Mouse (Mus musculus): ENCODE data around the gene Pygm. TPM values are rescaled to one million over a fixed set of nuclear protein-coding genes. Genes with fewer than 3 reads are reported as not detected.

Pygm gene
- polyA plus RNA-seq, 1 experiment from 2014 or later: 9.3 TPM

GRCm38 (mm10) chr19:6347615-6348014 lies 36.6 kb upstream of the Pygm start:
- Histone ChIP-seq H3K4me1 (ENCODE audit: control insufficient read depth, insufficient read depth, low read length) (0 out of 2 replicates have a peak, but pooled peaks cover 7% of the 10 kb centered on the region), H3K27me3 (ENCODE audit: control insufficient read depth, insufficient read depth, low read length) (no peaks in the 10 kb centered on the region), H3K4me2 (replicated peaks; ENCODE audit: low read depth, low read length) (no peak overlapping the region), H3K36me3 (ENCODE audit: control insufficient read depth, insufficient read depth, low read length) (peaks cover 18% of the 10 kb centered on the region), H3K9ac (replicated peaks; ENCODE audit: low read depth, low read length) (no peak overlapping the region), H3K9me3 (ENCODE audit: control insufficient read depth, low read depth, low read length) (no peaks in the 10 kb centered on the region), H3K27ac (ENCODE audit: low read length) (no peak overlapping the region), H3K4me3 (ENCODE audit: low read depth, low read length) (no peak overlapping the region)
- 95% methylated on average over 4 of the region's 4 CpGs for WGBS
- ATAC-seq (ENCODE audit: insufficient number of reproducible peaks, insufficient read depth, low FRiP score, low read depth): no peak

- Histone ChIP-seq H3K36me3 (ENCODE audit: control insufficient read depth, insufficient read depth, low read length) (peaks cover 22% of the 10 kb centered on the region), H3K9me3 (ENCODE audit: control insufficient read depth, low read depth, low read length) (no peaks in the 10 kb centered on the region), H3K4me3 (ENCODE audit: low read depth, low read length) (no peak overlapping the region), H3K9ac (replicated peaks; ENCODE audit: low read depth, low read length) (no peak overlapping the region), H3K4me1 (ENCODE audit: control insufficient read depth, insufficient read depth, low read length) (0 out of 2 replicates have a peak, but pooled peaks cover 7% of the 10 kb centered on the region), H3K27me3 (ENCODE audit: control insufficient read depth, insufficient read depth, low read length) (no peaks in the 10 kb centered on the region), H3K27ac (ENCODE audit: low read length) (0 out of 2 replicates have a peak overlapping the region, but pooled peaks have one; percentile 36), H3K4me2 (replicated peaks; ENCODE audit: low read depth, low read length) (no peak overlapping the region)
- 60% methylated on average over 9 of the region's 9 CpGs for WGBS
- ATAC-seq (ENCODE audit: insufficient number of reproducible peaks, insufficient read depth, low FRiP score, low read depth): no peak
These were observed 35.5 kb upstream of the Pygm start for GRCm38 (mm10) chr19:6348717-6349116.

GRCm38 (mm10) chr19:6349215-6349983 lies 34.8 kb upstream of the Pygm start:
- H3K27me3 ChIP-seq (ENCODE audit: control insufficient read depth, insufficient read depth, low read length): no peaks in the 10 kb centered on the region
- peaks cover 22% of the 10 kb centered on the region for H3K36me3 ChIP-seq (ENCODE audit: control insufficient read depth, insufficient read depth, low read length)
- no peak overlapping the region for H3K9ac ChIP-seq (replicated peaks; ENCODE audit: low read depth, low read length)
- H3K27ac ChIP-seq (ENCODE audit: low read length): peak overlapping the region; percentile 36; the same call in 1 of the 2 replicates
- 0 out of 2 replicates have a peak, but pooled peaks cover 7% of the 10 kb centered on the region for H3K4me1 ChIP-seq (ENCODE audit: control insufficient read depth, insufficient read depth, low read length)
- H3K4me3 ChIP-seq (ENCODE audit: low read depth, low read length): no peak overlapping the region
- no peaks in the 10 kb centered on the region for H3K9me3 ChIP-seq (ENCODE audit: control insufficient read depth, low read depth, low read length)
- no peak overlapping the region; the same call in 1 of the 2 replicates for H3K4me2 ChIP-seq (replicated peaks; ENCODE audit: low read depth, low read length)
- peak; percentile 24; the same call in 1 of the 2 replicates for ATAC-seq (ENCODE audit: insufficient number of reproducible peaks, insufficient read depth, low FRiP score, low read depth)
- WGBS: 31% methylated on average over 14 of the region's 14 CpGs

GRCm38 (mm10) chr19:6351431-6352106 lies 32.6 kb upstream of the Pygm start:
- peaks cover 9% of the 10 kb centered on the region for H3K36me3 ChIP-seq (ENCODE audit: control insufficient read depth, insufficient read depth, low read length)
- no peak overlapping the region for H3K27ac ChIP-seq (ENCODE audit: low read length)
- H3K4me2 ChIP-seq (replicated peaks; ENCODE audit: low read depth, low read length): no peak overlapping the region
- H3K4me1 ChIP-seq (ENCODE audit: control insufficient read depth, insufficient read depth, low read length): 0 out of 2 replicates have a peak, but pooled peaks cover 7% of the 10 kb centered on the region
- no peak overlapping the region for H3K4me3 ChIP-seq (ENCODE audit: low read depth, low read length)
- no peak overlapping the region for H3K9ac ChIP-seq (replicated peaks; ENCODE audit: low read depth, low read length)
- H3K27me3 ChIP-seq (ENCODE audit: control insufficient read depth, insufficient read depth, low read length): no peaks in the 10 kb centered on the region
- no peaks in the 10 kb centered on the region for H3K9me3 ChIP-seq (ENCODE audit: control insufficient read depth, low read depth, low read length)
- no peak for ATAC-seq (ENCODE audit: insufficient number of reproducible peaks, insufficient read depth, low FRiP score, low read depth)
- 68% methylated on average over 14 of the region's 14 CpGs for WGBS

GRCm38 (mm10) chr19:6352107-6352505 lies 32.1 kb upstream of the Pygm start:
- no peak for ATAC-seq (ENCODE audit: insufficient number of reproducible peaks, insufficient read depth, low FRiP score, low read depth)
- Histone ChIP-seq H3K4me3 (ENCODE audit: low read depth, low read length) (no peak overlapping the region), H3K4me2 (replicated peaks; ENCODE audit: low read depth, low read length) (no peak overlapping the region), H3K27me3 (ENCODE audit: control insufficient read depth, insufficient read depth, low read length) (no peaks in the 10 kb centered on the region), H3K9ac (replicated peaks; ENCODE audit: low read depth, low read length) (no peak overlapping the region), H3K9me3 (ENCODE audit: control insufficient read depth, low read depth, low read length) (no peaks in the 10 kb centered on the region), H3K36me3 (ENCODE audit: control insufficient read depth, insufficient read depth, low read length) (peaks cover 6% of the 10 kb centered on the region; the same call in 1 of the 2 replicates), H3K4me1 (ENCODE audit: control insufficient read depth, insufficient read depth, low read length) (0 out of 2 replicates have a peak, but pooled peaks cover 7% of the 10 kb centered on the region), H3K27ac (ENCODE audit: low read length) (no peak overlapping the region)
- 83% methylated on average over 2 of the region's 2 CpGs for WGBS

GRCm38 (mm10) chr19:6354030-6354429 lies 30.2 kb upstream of the Pygm start:
- Histone ChIP-seq H3K27me3 (ENCODE audit: control insufficient read depth, insufficient read depth, low read length) (no peaks in the 10 kb centered on the region), H3K4me3 (ENCODE audit: low read depth, low read length) (no peak overlapping the region), H3K36me3 (ENCODE audit: control insufficient read depth, insufficient read depth, low read length) (peaks cover 4% of the 10 kb centered on the region; the same call in 1 of the 2 replicates), H3K4me1 (ENCODE audit: control insufficient read depth, insufficient read depth, low read length) (0 out of 2 replicates have a peak, but pooled peaks cover 4% of the 10 kb centered on the region), H3K9ac (replicated peaks; ENCODE audit: low read depth, low read length) (no peak overlapping the region), H3K27ac (ENCODE audit: low read length) (no peak overlapping the region), H3K4me2 (replicated peaks; ENCODE audit: low read depth, low read length) (no peak overlapping the region), H3K9me3 (ENCODE audit: control insufficient read depth, low read depth, low read length) (no peaks in the 10 kb centered on the region)
- 83% methylated on average over 7 of the region's 7 CpGs for whole genome bisulfite sequencing
- no peak for ATAC-seq (ENCODE audit: insufficient number of reproducible peaks, insufficient read depth, low FRiP score, low read depth)

- peaks cover 14% of the 10 kb centered on the region for H3K36me3 ChIP-seq (ENCODE audit: control insufficient read depth, insufficient read depth, low read length)
- no peak overlapping the region for H3K4me2 ChIP-seq (replicated peaks; ENCODE audit: low read depth, low read length)
- 93% methylated on average over 3 of the region's 3 CpGs for WGBS
- H3K4me3 ChIP-seq (ENCODE audit: low read depth, low read length): no peak overlapping the region
- no peaks in the 10 kb centered on the region for H3K27me3 ChIP-seq (ENCODE audit: control insufficient read depth, insufficient read depth, low read length)
- H3K27ac ChIP-seq (ENCODE audit: low read length): no peak overlapping the region
- no peak overlapping the region for H3K9ac ChIP-seq (replicated peaks; ENCODE audit: low read depth, low read length)
- H3K4me1 ChIP-seq (ENCODE audit: control insufficient read depth, insufficient read depth, low read length): peaks cover 15% of the 10 kb centered on the region; the same call in 1 of the 2 replicates
- no peaks in the 10 kb centered on the region for H3K9me3 ChIP-seq (ENCODE audit: control insufficient read depth, low read depth, low read length)
- no peak for ATAC-seq (ENCODE audit: insufficient number of reproducible peaks, insufficient read depth, low FRiP score, low read depth)
These were observed 22.9 kb upstream of the Pygm start for GRCm38 (mm10) chr19:6361291-6361690.

GRCm38 (mm10) chr19:6363091-6363410 lies 21.1 kb upstream of the Pygm start:
- peaks cover 19% of the 10 kb centered on the region for H3K4me1 ChIP-seq (ENCODE audit: control insufficient read depth, insufficient read depth, low read length)
- H3K27ac ChIP-seq (ENCODE audit: low read length): 0 out of 2 replicates have a peak overlapping the region, but pooled peaks have one; percentile 56
- no peak overlapping the region for H3K9ac ChIP-seq (replicated peaks; ENCODE audit: low read depth, low read length)
- 1% methylated on average over 11 of the region's 11 CpGs for WGBS
- H3K4me3 ChIP-seq (ENCODE audit: low read depth, low read length): peak overlapping the region; percentile 84
- ATAC-seq (ENCODE audit: insufficient number of reproducible peaks, insufficient read depth, low FRiP score, low read depth): no peak
- H3K36me3 ChIP-seq (ENCODE audit: control insufficient read depth, insufficient read depth, low read length): peaks cover 32% of the 10 kb centered on the region
- no peaks in the 10 kb centered on the region for H3K9me3 ChIP-seq (ENCODE audit: control insufficient read depth, low read depth, low read length)
- peak overlapping the region; percentile 48 for H3K4me2 ChIP-seq (replicated peaks; ENCODE audit: low read depth, low read length)
- no peaks in the 10 kb centered on the region for H3K27me3 ChIP-seq (ENCODE audit: control insufficient read depth, insufficient read depth, low read length)

Data from stomach, embryonic 14.5 days (tissue).